Mouse (Mus musculus) MEL (cell line): ENCODE data around the gene Taok2. TPM values are rescaled to one million over a fixed set of nuclear protein-coding genes. Genes with fewer than 3 reads are reported as not detected.

Experiments used
- DNase-seq: peaks from one replicate; pipeline ENCODE4 v3.0.0; 2011; ENCODE audit warnings: low read depth, low spot score
- H3K27ac ChIP-seq: 2 replicates; pipeline ENCODE4 v1.5.1; 2012; ENCODE audit warnings: low read depth, mild to moderate bottlenecking, control low read depth, low read length, moderate library complexity; ENCODE audit not compliant: control insufficient read depth
- H3K27me3 ChIP-seq, 2 experiments: fragments of 150-350 bp in 1 of 2; sonication (generic) in 1 of 2; 2 replicates each; pipeline ENCODE4 v1.6.1; 2012; ENCODE audit warnings: low read length in 2 of 2, mild to moderate bottlenecking in 2 of 2, improper control_type of control experiment in 1 of 2, moderate library complexity in 1 of 2; ENCODE audit not compliant: insufficient read depth in 2 of 2, control insufficient read depth in 1 of 2
- H3K36me3 ChIP-seq, 2 experiments: 2 replicates each; pipeline ENCODE4 v1.6.1; 2012 to 2014; ENCODE audit warnings: low read length in 2 of 2, improper control_type of control experiment in 1 of 2, inconsistent platforms in 1 of 2, mild to moderate bottlenecking in 1 of 2; ENCODE audit not compliant: insufficient read depth in 2 of 2, control insufficient read depth in 1 of 2
- H3K4me1 ChIP-seq, 2 experiments: fragments of 150-350 bp in 1 of 2; sonication (generic) in 1 of 2; 2 replicates each; pipeline ENCODE4 v1.6.1; 2012; ENCODE audit warnings: low read length in 2 of 2, improper control_type of control experiment in 1 of 2, mild to moderate bottlenecking in 1 of 2; ENCODE audit not compliant: insufficient read depth in 2 of 2, control insufficient read depth in 1 of 2
- H3K4me3 ChIP-seq, 2 experiments: fragments of 150-350 bp in 1 of 2; sonication (generic) in 1 of 2; 2 replicates each; pipeline ENCODE4 v1.5.1; 2012; ENCODE audit warnings: low read depth in 2 of 2, low read length in 2 of 2, mild to moderate bottlenecking in 2 of 2, moderate library complexity in 2 of 2, control low read depth in 1 of 2, improper control_type of control experiment in 1 of 2; ENCODE audit not compliant: control insufficient read depth in 1 of 2, insufficient read depth in 1 of 2
- H3K79me2 ChIP-seq: 2 replicates; pipeline ENCODE4 v1.6.1; 2012; ENCODE audit warnings: mild to moderate bottlenecking, low read length, moderate library complexity; ENCODE audit not compliant: control insufficient read depth, poor library complexity, insufficient read depth
- H3K9ac ChIP-seq: 2 replicates; pipeline ENCODE4 v1.6.1; 2012; ENCODE audit warnings: low read depth, mild to moderate bottlenecking, control low read depth, low read length, moderate library complexity; ENCODE audit not compliant: control insufficient read depth, poor library complexity, severe bottlenecking
- H3K9me3 ChIP-seq: fragments of 150-350 bp; sonication (generic); replicated peaks from 2 replicates; pipeline ENCODE4 v1.6.1; 2012; ENCODE audit warnings: mild to moderate bottlenecking, low read length, improper control_type of control experiment, moderate library complexity; ENCODE audit not compliant: insufficient read depth
- BHLHE40 ChIP-seq: IDR thresholded peaks from 2 replicates; pipeline ENCODE4 v1.6.1; 2012; ENCODE audit warnings: low read depth, mild to moderate bottlenecking, inconsistent platforms, low read length, improper control_type of control experiment, borderline replicate concordance
- CHD2 ChIP-seq: IDR thresholded peaks from 2 replicates; pipeline ENCODE4 v1.6.1; 2011; ENCODE audit warnings: low read length, improper control_type of control experiment
- E2F4 ChIP-seq: IDR thresholded peaks from 2 replicates; pipeline ENCODE4 v1.6.1; 2011; ENCODE audit warnings: low read depth, low read length, improper control_type of control experiment, borderline replicate concordance
- EP300 ChIP-seq, 2 experiments: IDR thresholded peaks; 2 replicates each; pipeline ENCODE4 v1.6.1; 2011; ENCODE audit warnings: improper control_type of control experiment in 2 of 2, low read length in 2 of 2, low read depth in 1 of 2, mild to moderate bottlenecking in 1 of 2
- GABPA ChIP-seq: IDR thresholded peaks from 2 replicates; pipeline ENCODE4 v1.6.1; 2012; ENCODE audit warnings: low read depth, mild to moderate bottlenecking, inconsistent platforms, low read length, improper control_type of control experiment, moderate library complexity
- HCFC1 ChIP-seq: IDR thresholded peaks from 2 replicates; pipeline ENCODE4 v1.6.1; 2012; ENCODE audit warnings: low read depth, mild to moderate bottlenecking, inconsistent platforms, low read length, improper control_type of control experiment, moderate library complexity
- JUND ChIP-seq: IDR thresholded peaks from 2 replicates; pipeline ENCODE4 v1.6.1; 2011; ENCODE audit warnings: low read depth, mild to moderate bottlenecking, improper control_type of control experiment, low read length
- MAX ChIP-seq: IDR thresholded peaks from 2 replicates; pipeline ENCODE4 v1.6.1; 2011; ENCODE audit warnings: low read length, improper control_type of control experiment
- MYB ChIP-seq: IDR thresholded peaks from 2 replicates; pipeline ENCODE4 v1.6.1; 2011; ENCODE audit warnings: mild to moderate bottlenecking, low read depth, low read length, improper control_type of control experiment
- POLR2A ChIP-seq, 2 experiments: IDR thresholded peaks; 2 replicates each; pipeline ENCODE4 v1.6.1; 2011 to 2012; ENCODE audit warnings: low read length in 2 of 2, mild to moderate bottlenecking in 2 of 2, control low read depth in 1 of 2, improper control_type of control experiment in 1 of 2, low read depth in 1 of 2, moderate library complexity in 1 of 2; ENCODE audit not compliant: control insufficient read depth in 1 of 2, insufficient read depth in 1 of 2, poor library complexity in 1 of 2
- RAD21 ChIP-seq: IDR thresholded peaks from 2 replicates; pipeline ENCODE4 v1.6.1; 2011; ENCODE audit warnings: mild to moderate bottlenecking, low read depth, low read length, improper control_type of control experiment
- SIN3A ChIP-seq: IDR thresholded peaks from 2 replicates; pipeline ENCODE4 v1.6.1; 2012; ENCODE audit warnings: low read length, improper control_type of control experiment, inconsistent platforms
- SMC3 ChIP-seq: IDR thresholded peaks from 2 replicates; pipeline ENCODE4 v1.6.1; 2011; ENCODE audit warnings: low read depth, low read length, improper control_type of control experiment
- TBP ChIP-seq: IDR thresholded peaks from 2 replicates; pipeline ENCODE4 v1.8.0; 2011; ENCODE audit warnings: low read depth, low read length, improper control_type of control experiment
- USF2 ChIP-seq, 2 experiments: IDR thresholded peaks; 2 replicates each; pipeline ENCODE4 v1.6.1; 2011 to 2012; ENCODE audit warnings: improper control_type of control experiment in 2 of 2, low read length in 2 of 2, borderline replicate concordance in 1 of 2, inconsistent platforms in 1 of 2, low read depth in 1 of 2, mild to moderate bottlenecking in 1 of 2; ENCODE audit not compliant: insufficient read depth in 1 of 2
- ZMIZ1 ChIP-seq: IDR thresholded peaks from 2 replicates; pipeline ENCODE4 v1.6.1; 2012; ENCODE audit warnings: low read depth, mild to moderate bottlenecking, inconsistent platforms, low read length, improper control_type of control experiment, moderate library complexity
- polyA plus RNA-seq, 2 experiments: library from polyadenylated mRNA; stranded (reverse) in 1 of 2; unstranded in 1 of 2; fragments of >175 nt in 1 of 2; fragments of >200 nt in 1 of 2; gene quantifications; 2 replicates each; pipeline versions ENCODE4 v1.2.1 to v1.2.4; 2012; ENCODE audit warnings: low replicate concordance in 2 of 2, low read depth in 1 of 2; ENCODE audit not compliant: insufficient read length in 2 of 2, insufficient read depth in 1 of 2, missing spikeins in 1 of 2
- total RNA-seq: library from RNA; depleted of rRNA; stranded (reverse); fragments of 300-350 nt; gene quantifications from 2 replicates; pipeline ENCODE4 v1.2.3, GENCODE M21; 2012

Gene Taok2
- total and polyA plus RNA-seq, 3 experiments: 29.0 to 52.3 (median 34.2) TPM

GRCm38 (mm10) chr7:126883731-126884181, 747 bp downstream of the Taok2 start:
- no peaks in the 10 kb centered on the region for H3K27me3 ChIP-seq
- peaks cover 0 to 27% of the 10 kb centered on the region in 2 experiments; a peak in 3 of 4 replicates for H3K4me1 ChIP-seq
- no peaks in the 10 kb centered on the region for H3K9me3 ChIP-seq
- DNase-seq: peak; percentile 40
- H3K27ac ChIP-seq: peak overlapping the region; percentile 92
- H3K79me2 ChIP-seq: peaks cover 31% of the 10 kb centered on the region
- peaks cover 2 to 18% of the 10 kb centered on the region in 2 experiments for H3K36me3 ChIP-seq
- H3K9ac ChIP-seq: peak overlapping the region; percentile 83
- TF ChIP-seq POLR2A (IDR thresholded peaks at IDR 0.05; ENCODE audit: control insufficient read depth in 1 of 2, insufficient read depth in 1 of 2, low read depth in 1 of 2, low read length in 2 of 2, poor library complexity in 1 of 2) (peak in 1 of 2 experiments; percentile 42; a peak in 1 of 4 replicates), CHD2 (no peak)
- TF ChIP-seq, all 39 proteins: peak for 1
- peak overlapping the region; percentile 75 to 80 for H3K4me3 ChIP-seq

GRCm38 (mm10) chr7:126881040-126881439, 3.5 kb downstream of the Taok2 start:
- no peak for TF ChIP-seq HCFC1
- TF ChIP-seq, all 39 proteins: peak for 0
- Histone ChIP-seq H3K27ac (no peak overlapping the region), H3K9ac (no peak overlapping the region), H3K9me3 (no peaks in the 10 kb centered on the region), H3K36me3 (peaks cover 9 to 18% of the 10 kb centered on the region in 2 experiments), H3K4me3 (no peak overlapping the region), H3K27me3 (no peaks in the 10 kb centered on the region), H3K4me1 (peaks cover 0 to 27% of the 10 kb centered on the region in 2 experiments; a peak in 3 of 4 replicates), H3K79me2 (peaks cover 31% of the 10 kb centered on the region)
- no peak for DNase-seq

- Histone ChIP-seq H3K9me3 (no peaks in the 10 kb centered on the region), H3K9ac (no peak overlapping the region), H3K4me1 (peaks cover 0 to 5% of the 10 kb centered on the region in 2 experiments; a peak in 1 of 4 replicates), H3K27ac (no peak overlapping the region), H3K27me3 (no peaks in the 10 kb centered on the region), H3K4me3 (no peak overlapping the region), H3K36me3 (peaks cover 9 to 21% of the 10 kb centered on the region in 2 experiments), H3K79me2 (peaks cover 10% of the 10 kb centered on the region)
- TF ChIP-seq BHLHE40: no peak
- TF ChIP-seq SMC3: no peak
- no peak for TF ChIP-seq E2F4
- no peak for TF ChIP-seq USF2 (IDR thresholded peaks at IDR 0.05; ENCODE audit: borderline replicate concordance in 1 of 2, insufficient read depth in 1 of 2, low read depth in 1 of 2, low read length in 2 of 2)
- no peak for DNase-seq
These were observed 7.3 kb downstream of the Taok2 start for GRCm38 (mm10) chr7:126877239-126877638.

- Histone ChIP-seq H3K36me3 (peaks cover 4 to 14% of the 10 kb centered on the region in 2 experiments; a peak in 3 of 4 replicates), H3K9me3 (no peaks in the 10 kb centered on the region), H3K27ac (no peak overlapping the region), H3K9ac (no peak overlapping the region), H3K4me1 (no peaks in the 10 kb centered on the region), H3K4me3 (no peak overlapping the region), H3K79me2 (no peaks in the 10 kb centered on the region), H3K27me3 (no peaks in the 10 kb centered on the region)
- TF ChIP-seq ZMIZ1: no peak
- TF ChIP-seq JUND: no peak
- no peak for TF ChIP-seq MAX
- no peak for TF ChIP-seq HCFC1
- no peak for TF ChIP-seq EP300 (IDR thresholded peaks at IDR 0.05; ENCODE audit: low read depth in 1 of 2, low read length in 2 of 2)
- no peak for TF ChIP-seq BHLHE40
- no peak for TF ChIP-seq GABPA
- TF ChIP-seq SIN3A: no peak
- no peak for TF ChIP-seq RAD21
- TF ChIP-seq TBP: no peak
- no peak for TF ChIP-seq MYB
- DNase-seq: no peak
These were observed 14.0 kb downstream of the Taok2 start for GRCm38 (mm10) chr7:126870520-126870891.
